Mouse (Mus musculus): ENCODE measurements around the gene Fa2h.

DNA sequence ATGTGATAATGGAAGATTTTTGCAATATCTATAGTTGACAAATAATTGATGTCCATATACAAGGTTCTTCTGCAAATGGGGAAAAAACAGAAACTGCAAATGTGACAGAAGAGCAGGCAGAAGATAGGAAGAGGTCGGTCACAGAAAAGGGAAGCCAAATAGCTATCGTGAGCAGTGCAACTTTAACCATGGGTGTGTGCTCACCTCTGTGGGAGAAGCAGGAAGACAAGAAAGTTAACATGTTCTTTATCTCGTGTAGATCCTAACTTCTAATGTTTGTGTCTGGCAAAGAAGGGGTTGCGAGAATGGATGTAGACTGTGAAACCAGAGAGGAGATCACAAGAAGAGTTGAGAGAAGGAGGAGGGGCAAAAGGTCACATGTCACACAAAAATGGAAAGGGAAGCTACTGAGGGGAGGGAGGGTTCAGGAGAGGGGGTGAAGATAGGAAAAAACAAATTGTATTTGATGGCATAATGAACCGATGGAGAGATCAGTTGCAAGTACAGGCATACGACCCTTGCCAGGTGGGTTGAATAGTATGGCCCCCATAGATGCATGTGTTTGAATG is 68.3 kb downstream of the Fa2h start:
- TF ChIP-seq POLR2A (IDR thresholded peaks at IDR 0.05; ENCODE audit: extremely low read depth, insufficient read depth, low read length), result no peak
- no peak for TF ChIP-seq CTCF (IDR thresholded peaks at IDR 0.05; ENCODE audit: low read depth, low read length)

Data from liver, adult 2 months (tissue).